Mouse (Mus musculus) kidney, adult 2 months (tissue): ENCODE measurements around the gene Myom1.

Experiments used
- CTCF ChIP-seq: fragments of 200-500 bp; conservative IDR thresholded peaks from 2 replicates; pipeline ENCODE4 v1.5.1; 2011; ENCODE audit warnings: low read depth, mild to moderate bottlenecking, control low read depth, low read length, moderate library complexity, mixed read lengths; ENCODE audit not compliant: insufficient read depth, insufficient read length
- POLR2A ChIP-seq: fragments of 200-500 bp; IDR thresholded peaks from one replicate; pipeline ENCODE4 v1.6.1; 2011; ENCODE audit warnings: low read depth, low read length, control low read depth

DNA sequence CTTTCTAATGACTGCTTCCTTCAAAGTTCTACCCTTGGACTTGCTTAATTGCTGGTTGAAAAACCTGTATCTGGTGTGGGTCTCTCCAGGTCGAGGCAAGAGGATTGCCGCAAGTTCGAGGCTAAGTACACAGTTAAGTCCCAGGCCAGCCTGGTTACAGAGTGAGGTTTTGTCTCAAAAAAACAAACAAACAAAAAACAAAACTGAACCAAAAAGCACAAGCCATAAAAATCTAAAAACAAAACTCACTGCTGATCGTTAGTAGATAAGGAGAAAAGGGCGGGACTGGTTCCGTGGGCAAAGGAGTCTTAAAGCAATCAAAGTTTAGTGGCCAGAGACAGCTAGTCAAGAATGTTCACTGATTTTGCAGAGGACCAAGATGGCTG lies 16.1 kb upstream of the Myom1 start:
- TF ChIP-seq POLR2A (no peak), CTCF (no peak)
